Mouse (Mus musculus) stomach, postnatal 0 days (tissue): ENCODE measurements around the gene Defb25.

Experiments used
- CTCF ChIP-seq: IDR thresholded peaks from 2 replicates; pipeline ENCODE4 v1.5.1; 2016; ENCODE audit warnings: antibody characterized with exemption, low read depth, mild to moderate bottlenecking, moderate library complexity
- EP300 ChIP-seq: optimal IDR thresholded peaks from 2 replicates; pipeline ENCODE3; 2016; ENCODE audit warnings: antibody characterized with exemption

GRCm38 (mm10) chr2:152657398-152657797, 34.5 kb upstream of the Defb25 start:
- TF ChIP-seq EP300 (no peak), CTCF (peak; percentile 69)
